Mouse (Mus musculus): ENCODE results near the gene Coro2b.

DNA sequence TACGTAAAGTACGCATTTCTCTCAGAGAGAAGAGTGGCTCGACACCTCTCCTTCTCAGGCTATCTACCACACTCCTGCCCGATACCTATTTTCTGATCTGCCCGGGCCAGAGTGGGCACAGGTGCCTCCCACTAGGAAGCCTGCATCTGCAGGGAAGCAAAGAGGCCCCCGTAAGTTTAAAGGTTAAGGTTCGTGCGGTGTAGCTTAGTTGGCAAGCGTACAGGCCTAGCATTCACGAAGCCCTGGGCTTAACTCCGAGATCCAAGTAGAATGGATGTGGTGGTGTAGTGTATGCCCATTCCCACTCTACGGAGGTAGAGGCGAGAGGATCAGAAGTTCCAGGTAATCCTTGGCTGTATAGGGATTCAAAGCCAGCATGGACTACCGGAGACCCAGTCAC is 65.8 kb downstream of the Coro2b start:
- TF ChIP-seq CTCF (IDR thresholded peaks at IDR 0.05; ENCODE audit: borderline replicate concordance, insufficient read depth, low read length) (no peak), POLR2A (IDR thresholded peaks at IDR 0.05; ENCODE audit: low read depth, low read length) (no peak)

Measured in embryonic fibroblast, embryonic 13.5 days (primary cell).